ENCODE assay signal across 25 mouse cellular contexts in genomic region chr9:100483318-100483717, GRCm38 (mm10).
"Had no signal": no experiment of that assay in that cellular context is flagged by ENCODE, and none has a peak within 500 bp of the region (broad histone marks: within the 10 kb centered on the region; RNA-seq: fewer than 3 reads in every experiment).

No protein-coding gene starts in this region.

- DNase-seq: gastrocnemius, postnatal 10 days; gastrocnemius, postnatal 25 days; heart, adult 2 months; heart, postnatal 14 days; heart, postnatal 36 days; kidney, adult 18-20 months; kidney, adult 8-10 months; kidney, postnatal 10 days; kidney, postnatal 25 days; kidney, postnatal 4 days had no signal

- ATAC-seq: hindbrain, embryonic 16.5 days; inflammation-experienced regulatory T-cells, adult 6 months; intestine, embryonic 15.5 days; intestine, postnatal 0 days; liver, embryonic 12.5 days had no signal

- H3K36me3 ChIP-seq: heart, embryonic 13.5 days; heart, embryonic 15.5 days; hindbrain, embryonic 10.5 days; hindbrain, embryonic 12.5 days; intestine, embryonic 15.5 days; limb, embryonic 12.5 days had no signal

- H3K4me3 ChIP-seq: heart, adult 2 months; heart, embryonic 13.5 days; heart, embryonic 15.5 days; hindbrain, embryonic 10.5 days; hindbrain, embryonic 12.5 days; intestine, embryonic 15.5 days; layer of hippocampus, adult 2 months; left cerebral cortex, adult 2 months; limb, embryonic 12.5 days; liver, embryonic 12.5 days had no signal

- H3K27me3 ChIP-seq: heart, embryonic 13.5 days; heart, embryonic 15.5 days; hindbrain, embryonic 12.5 days; intestine, embryonic 15.5 days; limb, embryonic 12.5 days; liver, embryonic 12.5 days had no signal

- H3K9me3 ChIP-seq: heart, embryonic 13.5 days; heart, embryonic 15.5 days; hindbrain, embryonic 10.5 days; hindbrain, embryonic 12.5 days; intestine, embryonic 15.5 days; limb, embryonic 12.5 days; liver, embryonic 12.5 days had no signal

- H3K4me1 ChIP-seq: hindbrain, embryonic 10.5 days; intestine, embryonic 15.5 days; limb, embryonic 12.5 days had no signal

- H3K9ac ChIP-seq: heart, embryonic 13.5 days; heart, embryonic 15.5 days; hindbrain, embryonic 12.5 days; hindbrain, embryonic 14.5 days; intestine, embryonic 15.5 days; limb, embryonic 12.5 days; liver, embryonic 12.5 days; liver, embryonic 14.5 days had no signal

- H3K4me2 ChIP-seq: heart, embryonic 11.5 days; heart, embryonic 13.5 days; heart, embryonic 15.5 days; hindbrain, embryonic 12.5 days; hindbrain, embryonic 14.5 days; intestine, embryonic 15.5 days; limb, embryonic 12.5 days; liver, embryonic 12.5 days had no signal

- H3K27ac ChIP-seq: heart, adult 2 months; heart, embryonic 13.5 days; heart, embryonic 15.5 days; hindbrain, embryonic 10.5 days; hindbrain, embryonic 12.5 days; hindbrain, embryonic 14.5 days; intestine, embryonic 15.5 days; layer of hippocampus, adult 2 months; left cerebral cortex, adult 2 months; limb, embryonic 12.5 days; liver, embryonic 12.5 days; liver, embryonic 14.5 days had no signal
